Mouse (Mus musculus): ENCODE data around the gene Elob.
A peak's percentile ranks its signal among the peaks of the same experiment; 100 is the strongest.

The Elob gene

GRCm38 (mm10) chr17:23829064-23829619 is at the start of gene Elob:
Gene Elob, minus strand, starts transcription at chr17:23829136.
- DNase-seq (ENCODE audit: low read depth, low spot score), result peak; percentile 84

- no peak for DNase-seq (ENCODE audit: low read depth, low spot score)
Observed at GRCm38 (mm10) chr17:23877166-23877565, 48.2 kb upstream of the Elob start.

GRCm38 (mm10) chr17:23876741-23877140 is 47.8 kb upstream of the Elob start:
- DNase-seq (ENCODE audit: low read depth, low spot score), result no peak

GRCm38 (mm10) chr17:23873884-23874856 is 45.2 kb upstream of the Elob start:
- DNase-seq (ENCODE audit: low read depth, low spot score), result peak; percentile 34

GRCm38 (mm10) chr17:23868513-23868912 is 39.6 kb upstream of the Elob start:
- no peak for DNase-seq (ENCODE audit: low read depth, low spot score)

GRCm38 (mm10) chr17:23867756-23868155 is 38.8 kb upstream of the Elob start, which contains the start of gene Prss21:
Gene Prss21, plus strand, starts transcription at chr17:23868056.
- no peak for DNase-seq (ENCODE audit: low read depth, low spot score)

- DNase-seq (ENCODE audit: low read depth, low spot score), result no peak
Observed at GRCm38 (mm10) chr17:23862926-23863325, 34.0 kb upstream of the Elob start.

- no peak for DNase-seq (ENCODE audit: low read depth, low spot score)
Observed at GRCm38 (mm10) chr17:23857913-23858312, 29.0 kb upstream of the Elob start.

- DNase-seq (ENCODE audit: low read depth, low spot score), result no peak
Observed at GRCm38 (mm10) chr17:23857193-23857592, 28.3 kb upstream of the Elob start.

- DNase-seq (ENCODE audit: low read depth, low spot score), result no peak
Observed at GRCm38 (mm10) chr17:23854229-23854765, 25.4 kb upstream of the Elob start.

- peak; percentile 38 for DNase-seq (ENCODE audit: low read depth, low spot score)
Observed at GRCm38 (mm10) chr17:23853292-23853691, 24.4 kb upstream of the Elob start.

- peak; percentile 58 for DNase-seq (ENCODE audit: low read depth, low spot score)
Observed at GRCm38 (mm10) chr17:23850853-23851749, 22.2 kb upstream of the Elob start.

GRCm38 (mm10) chr17:23850028-23850427 is 21.1 kb upstream of the Elob start:
- no peak for DNase-seq (ENCODE audit: low read depth, low spot score)

- peak; percentile 35 for DNase-seq (ENCODE audit: low read depth, low spot score)
Observed at GRCm38 (mm10) chr17:23843812-23844273, 14.9 kb upstream of the Elob start, which contains the start of the genes Prss32 and Prss41. Gene Prss32, plus strand, starts transcription at chr17:23843855. Gene Prss41, minus strand, starts transcription at chr17:23844172.

- DNase-seq (ENCODE audit: low read depth, low spot score), result no peak
Observed at GRCm38 (mm10) chr17:23843141-23843811, 14.3 kb upstream of the Elob start.

- DNase-seq (ENCODE audit: low read depth, low spot score), result peak; percentile 41
Observed at GRCm38 (mm10) chr17:23841145-23841544, 12.2 kb upstream of the Elob start.

GRCm38 (mm10) chr17:23836006-23836575 is 7.2 kb upstream of the Elob start, which contains the start of gene Prss33:
Gene Prss33, minus strand, starts transcription at chr17:23836056.
- DNase-seq (ENCODE audit: low read depth, low spot score), result peak; percentile 55

GRCm38 (mm10) chr17:23831201-23831600 is 2.3 kb upstream of the Elob start:
- no peak for DNase-seq (ENCODE audit: low read depth, low spot score)

- no peak for DNase-seq (ENCODE audit: low read depth, low spot score)
Observed at GRCm38 (mm10) chr17:23828271-23829001, 500 bp downstream of the Elob start.
